Mouse (Mus musculus) right cerebral cortex, postnatal 14 days (tissue): ENCODE measurements at regions not wholly inside any gene's neighbourhood (a gene's known extent, or its start where the extent isn't known, plus 50 kb on each side); places are given as distances from the start of the nearest gene placed in this dataset.

ENCODE experiments used
- DNase-seq: peaks from one replicate; pipeline ENCODE4 v3.0.0; 2022

- DNase-seq, result no peak
These were observed 230.9 kb downstream of the Gm19410 start for GRCm38 (mm10) chr8:35996330-35997077.

DNA sequence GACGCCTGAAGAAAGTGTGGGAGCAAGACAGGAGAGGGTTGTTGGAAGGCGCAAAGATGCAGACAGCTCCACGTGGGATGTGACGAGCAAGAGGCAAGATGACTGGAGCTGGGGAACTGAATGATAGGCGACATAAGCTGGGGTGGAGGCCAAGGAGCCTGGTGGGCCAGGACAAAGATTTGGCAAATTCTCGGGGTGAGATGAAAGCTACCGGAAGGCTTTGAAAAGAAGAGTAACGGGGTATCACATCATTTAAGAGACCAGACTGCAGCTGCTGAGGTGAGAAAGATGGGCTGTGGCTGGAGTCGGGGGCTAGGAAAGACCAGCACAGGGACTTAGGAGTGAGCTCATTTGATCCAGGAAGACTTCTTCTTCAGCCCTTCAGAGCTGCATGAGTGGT is 234.0 kb downstream of the Gm19410 start:
- DNase-seq, result no peak

DNA sequence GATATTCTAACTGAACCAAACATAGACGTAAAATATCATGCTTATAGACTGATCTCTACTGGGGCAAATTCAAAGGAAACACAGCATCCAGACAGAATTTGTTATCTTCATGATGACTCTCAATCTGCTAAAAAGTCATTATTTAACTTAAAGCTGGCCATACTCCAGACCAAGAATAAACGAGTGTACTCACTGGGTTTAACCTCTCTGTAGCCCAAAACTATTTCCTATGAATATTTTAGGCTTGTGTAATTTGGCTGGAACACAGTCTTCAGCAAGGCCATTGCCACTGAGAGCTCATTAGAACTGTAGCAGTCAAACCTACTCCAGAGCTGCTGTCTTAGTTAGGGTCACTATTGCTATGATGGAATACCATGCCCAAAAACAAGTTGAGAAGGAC is 238.8 kb downstream of the Gm19410 start:
- DNase-seq, result no peak

- no peak for DNase-seq
These were observed 239.9 kb downstream of the Gm19410 start for GRCm38 (mm10) chr8:36005536-36005935.

GRCm38 (mm10) chr8:36007724-36008123 is 242.1 kb downstream of the Gm19410 start:
- DNase-seq, result no peak

GRCm38 (mm10) chr8:36009565-36009964 is 244.0 kb downstream of the Gm19410 start:
- DNase-seq, result no peak

DNA sequence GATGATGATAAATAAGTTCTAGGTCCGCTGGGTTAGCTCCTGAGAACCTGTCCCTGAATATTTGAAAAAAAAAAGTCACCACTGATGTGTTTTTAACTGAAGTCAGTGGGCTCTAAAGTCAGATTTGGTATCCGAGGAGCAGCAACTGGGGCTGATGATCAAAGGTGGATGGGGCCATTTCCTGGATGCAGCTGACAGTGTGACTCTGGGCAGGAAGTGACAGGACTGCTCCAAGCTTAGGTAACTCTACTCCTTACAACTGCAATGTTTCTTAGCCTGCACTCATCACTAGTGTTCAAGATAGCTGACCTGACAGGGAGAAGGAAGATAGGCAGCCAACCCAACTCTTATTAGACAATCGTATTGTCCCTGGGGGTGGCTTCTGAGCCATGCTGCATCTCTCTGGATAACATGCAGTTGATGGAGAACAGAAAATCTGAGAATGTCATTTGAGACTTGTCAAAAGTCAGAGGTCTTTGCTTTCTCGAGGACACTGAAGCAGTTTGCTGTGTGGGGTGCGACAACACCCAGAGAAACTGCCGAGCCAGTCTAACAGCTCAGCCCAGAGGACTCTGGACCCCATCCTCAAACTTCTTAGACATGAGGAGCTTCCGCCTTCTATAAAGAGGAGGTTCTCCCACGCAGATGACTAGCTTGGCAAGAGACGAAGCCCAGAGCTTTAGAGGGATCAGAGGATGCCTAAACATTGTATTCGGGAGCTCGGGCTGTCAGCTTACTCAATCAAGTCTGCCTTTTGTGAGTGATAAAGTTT is 245.0 kb downstream of the Gm19410 start:
- no peak for DNase-seq

DNA sequence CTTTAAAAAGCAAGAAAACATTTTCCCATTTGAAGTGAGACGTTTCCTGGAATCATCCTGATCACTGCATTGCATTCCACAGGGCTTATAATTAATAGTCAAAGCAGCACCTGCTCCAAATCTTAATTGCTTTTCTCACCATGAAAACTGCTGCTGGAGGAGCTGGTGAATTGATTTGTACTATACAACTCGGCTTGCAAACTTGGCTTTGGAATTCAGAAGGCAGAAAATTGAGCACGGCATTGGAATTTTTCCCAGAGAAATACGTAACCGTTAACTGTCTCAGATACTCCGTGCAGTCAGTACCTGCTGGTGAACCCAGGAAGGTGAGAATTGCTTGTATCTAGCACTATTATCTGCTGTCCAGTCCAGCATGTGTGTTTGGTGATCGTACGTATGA is 249.3 kb downstream of the Gm19410 start:
- DNase-seq, result no peak

- DNase-seq, result no peak
These were observed 250.9 kb downstream of the Gm19410 start for GRCm38 (mm10) chr8:36016321-36017114.

DNA sequence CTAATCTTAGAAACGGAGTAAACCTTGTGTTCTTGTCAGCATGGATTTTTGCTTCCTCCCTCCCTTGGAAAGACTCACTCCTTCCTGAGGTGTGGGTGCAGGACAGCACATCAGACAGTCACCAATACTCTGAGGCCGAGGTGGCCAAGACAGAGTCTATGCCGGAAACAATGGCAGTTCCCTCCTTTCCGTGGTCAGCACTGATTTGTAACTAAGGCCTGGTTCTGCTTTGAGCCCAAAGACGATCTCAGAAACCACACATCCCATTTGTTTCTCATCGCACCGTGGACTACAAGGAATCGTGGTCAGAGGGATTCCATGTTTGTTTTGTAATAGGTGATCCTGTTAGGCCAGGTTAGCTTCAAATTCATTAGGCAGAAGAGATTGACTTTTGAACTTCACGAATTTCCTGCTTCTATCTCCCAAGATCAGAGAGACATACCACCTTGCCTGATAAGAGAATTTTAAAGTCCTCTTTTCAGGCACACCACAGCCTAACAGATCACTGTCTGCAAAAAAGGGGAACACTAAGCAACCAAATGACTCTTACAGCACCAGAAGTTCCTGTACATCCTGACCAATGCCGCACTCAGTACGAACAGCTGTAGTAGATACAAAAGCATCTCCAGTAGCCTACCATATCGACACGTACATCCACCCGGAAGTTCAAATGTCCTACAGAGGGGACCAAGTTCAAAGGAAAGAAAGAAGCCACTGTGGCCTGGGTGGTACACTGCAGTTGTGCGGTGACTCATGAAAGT is 253.6 kb downstream of the Gm19410 start:
- DNase-seq, result no peak

DNA sequence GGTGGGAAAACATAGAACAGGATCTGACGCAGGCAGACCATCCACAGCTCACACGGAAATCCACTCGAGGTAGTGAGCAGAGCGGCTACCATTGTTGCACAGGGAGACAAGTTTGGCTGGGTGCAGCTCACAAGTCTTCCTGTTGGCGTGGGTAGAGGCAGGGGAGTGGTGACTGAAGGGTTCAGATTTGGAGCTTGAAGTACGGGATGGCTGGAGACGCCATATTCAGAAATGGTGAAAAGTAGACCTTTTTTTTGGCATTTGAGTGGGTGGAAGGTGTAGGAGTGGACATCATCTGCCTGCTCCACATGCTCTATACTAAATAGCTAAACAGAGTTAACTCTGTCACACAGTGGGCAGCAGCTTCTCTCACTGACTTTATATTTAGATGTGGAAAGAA is 254.3 kb downstream of the Gm19410 start:
- DNase-seq, result no peak

DNA sequence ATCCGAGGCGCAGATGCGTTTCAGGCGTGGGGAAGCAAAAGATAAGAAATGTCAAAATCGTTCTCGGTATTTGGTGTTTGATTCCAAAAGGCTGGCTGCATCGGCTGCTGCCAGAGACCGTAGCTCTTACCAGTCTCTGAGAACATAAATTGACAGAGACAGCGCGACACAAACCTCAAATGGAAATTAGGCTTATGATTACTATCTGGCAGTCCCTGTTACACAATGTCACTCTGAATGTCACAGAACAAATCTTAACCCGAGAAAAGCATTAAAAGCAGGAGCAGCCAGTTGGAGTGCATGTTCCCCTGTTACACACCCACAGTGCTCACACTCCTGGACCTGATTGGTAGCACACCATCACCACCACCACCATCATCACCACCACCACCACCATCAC is 262.0 kb downstream of the Gm19410 start:
- DNase-seq, result no peak

DNA sequence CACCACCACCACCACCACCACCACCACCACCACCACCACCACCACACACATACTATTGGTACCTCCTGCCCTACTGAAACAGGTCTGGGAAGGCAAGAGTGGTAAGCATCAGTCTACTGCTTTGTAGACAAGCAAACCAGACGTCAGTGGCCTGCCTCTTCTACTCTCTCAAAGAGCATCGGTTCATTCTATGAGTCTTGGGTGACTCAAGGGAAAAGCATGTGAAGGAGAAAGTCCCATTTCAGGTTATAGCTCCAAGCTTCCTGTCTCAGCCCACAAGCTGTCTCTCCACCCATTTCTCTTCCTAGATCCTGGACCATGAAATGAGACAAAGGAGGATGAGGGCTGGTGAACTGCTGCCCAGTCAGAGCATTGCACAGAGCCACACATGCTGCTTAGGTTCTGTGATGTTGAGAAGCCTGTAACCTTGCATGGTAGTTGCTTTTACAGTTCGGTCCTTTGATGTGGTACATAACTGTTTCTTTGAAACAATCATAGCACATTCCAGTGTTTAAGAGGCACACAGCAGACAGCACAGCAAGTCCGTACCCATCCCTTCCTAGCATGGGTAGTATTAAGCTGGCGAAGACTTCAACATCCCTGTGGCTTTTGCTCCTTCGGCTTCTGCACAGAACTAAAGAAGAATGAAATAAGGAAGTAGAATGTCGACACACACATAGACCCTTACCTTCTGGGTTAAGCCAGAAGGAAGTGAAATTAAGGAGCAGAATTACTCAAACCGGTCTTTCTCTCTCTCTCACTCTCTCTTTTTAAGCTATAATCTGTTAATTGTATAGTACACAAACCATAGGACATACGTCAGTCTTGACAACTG is 262.7 kb downstream of the Gm19410 start:
- DNase-seq, result no peak

- DNase-seq, result no peak
These were observed 263.9 kb downstream of the Gm19410 start for GRCm38 (mm10) chr8:36029445-36029844.

- DNase-seq, result no peak
These were observed 264.6 kb downstream of the Gm19410 start for GRCm38 (mm10) chr8:36030237-36030636.

GRCm38 (mm10) chr8:36031966-36032719 is 266.6 kb downstream of the Gm19410 start:
- no peak for DNase-seq

DNA sequence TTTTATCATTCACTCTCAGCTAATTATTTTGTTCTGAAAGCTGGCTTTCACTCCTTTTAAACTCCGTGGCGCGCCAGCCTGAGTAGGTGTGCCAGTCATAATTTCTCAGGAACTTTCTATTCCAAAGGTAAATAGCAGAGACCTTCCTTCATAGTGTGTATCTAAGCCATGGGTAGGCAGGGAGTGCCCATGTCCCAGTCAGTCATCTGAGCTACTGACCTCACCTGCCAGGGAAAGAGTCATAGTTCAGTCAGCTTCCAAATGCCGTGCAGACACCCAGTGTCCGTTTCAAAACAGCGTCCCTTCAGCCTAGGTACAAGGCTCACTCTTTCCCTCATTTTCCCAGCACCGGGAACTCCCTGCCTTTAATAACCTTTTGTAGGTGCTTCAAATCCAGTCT is 269.7 kb downstream of the Gm19410 start:
- no peak for DNase-seq

DNA sequence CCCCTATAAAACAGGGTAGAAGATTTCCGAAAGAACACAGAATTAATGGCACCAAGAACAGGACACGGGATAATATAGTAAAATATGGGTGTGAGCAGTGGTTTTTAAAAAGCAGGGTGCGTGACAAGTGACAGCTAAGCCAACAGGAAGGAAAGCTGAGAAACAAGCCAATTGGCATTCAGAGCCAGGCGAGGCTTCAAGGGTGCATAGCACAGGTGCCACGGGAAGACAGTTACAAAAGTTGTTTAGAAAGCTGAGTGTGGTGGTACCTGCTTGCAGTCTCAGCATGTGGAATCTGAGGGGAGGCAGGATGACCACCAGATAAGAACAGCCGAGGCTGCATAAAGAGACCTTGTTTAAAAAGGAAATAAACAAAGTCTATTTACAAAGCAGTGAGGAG is 270.7 kb downstream of the Gm19410 start:
- no peak for DNase-seq

DNA sequence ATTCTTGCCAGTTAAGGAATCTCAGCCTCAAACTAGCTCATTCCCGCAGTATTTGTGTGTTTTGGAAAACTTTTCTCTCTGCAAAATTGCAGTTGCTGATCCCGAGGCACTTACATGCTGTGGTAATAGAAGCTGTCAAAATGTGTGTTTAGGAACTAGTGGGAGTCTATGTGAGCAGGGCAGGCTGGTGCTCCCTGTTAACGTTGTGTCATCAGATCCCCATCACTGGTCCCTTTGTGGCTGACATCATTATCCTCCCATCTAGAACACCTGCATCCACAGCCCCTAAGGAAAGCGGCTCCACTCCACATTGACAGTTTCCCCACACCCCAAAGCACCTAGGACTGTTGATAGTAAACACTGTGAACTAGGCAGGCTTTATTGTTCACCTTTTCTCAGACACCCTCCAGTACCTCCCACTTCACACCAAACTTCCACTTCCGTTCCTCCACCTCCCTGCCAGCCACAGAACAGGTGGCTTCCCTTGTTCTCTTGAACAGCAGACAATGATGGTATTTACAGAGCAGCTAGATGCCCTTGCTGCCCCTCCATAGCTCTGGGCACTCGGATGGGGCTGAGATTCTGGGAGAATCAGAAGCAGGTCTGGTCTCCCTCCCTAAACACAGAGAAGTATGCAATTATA is 275.8 kb downstream of the Gm19410 start:
- no peak for DNase-seq

GRCm38 (mm10) chr8:36042594-36042993 is 277.0 kb downstream of the Gm19410 start:
- DNase-seq, result no peak
